Mouse (Mus musculus): ENCODE results near the gene Tcn2. TPM values are rescaled to one million over a fixed set of nuclear protein-coding genes. Genes with fewer than 3 reads are reported as not detected.

The Tcn2 gene
- polyA plus RNA-seq, 1 experiment, result 207 TPM

DNA sequence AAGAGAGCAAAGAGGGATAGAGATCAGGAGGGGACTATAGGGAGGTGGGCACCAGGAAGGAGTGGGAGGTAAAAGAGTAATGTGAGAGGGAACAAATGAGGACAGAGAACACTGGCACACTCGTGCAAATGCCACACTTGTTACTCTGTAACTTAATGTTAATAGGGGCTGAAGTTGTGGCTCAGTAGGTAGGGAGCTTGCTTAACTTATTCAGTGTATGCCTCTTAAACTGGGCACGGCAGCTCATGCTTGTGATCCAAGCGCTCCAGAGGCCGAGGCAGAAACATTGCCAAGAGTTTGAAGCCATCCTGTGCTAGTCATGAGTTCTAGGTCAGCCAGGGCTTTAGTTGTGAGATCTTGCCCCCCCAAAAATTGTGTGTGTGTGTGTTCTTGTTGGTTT, 3.2 kb upstream of the Tcn2 start:
- TF ChIP-seq POLR2A (IDR thresholded peaks at IDR 0.05; ENCODE audit: borderline replicate concordance, extremely low read depth, low read depth, low read length), result no peak
- no peak for TF ChIP-seq CTCF (IDR thresholded peaks at IDR 0.05; ENCODE audit: insufficient read depth, low read length)

DNA sequence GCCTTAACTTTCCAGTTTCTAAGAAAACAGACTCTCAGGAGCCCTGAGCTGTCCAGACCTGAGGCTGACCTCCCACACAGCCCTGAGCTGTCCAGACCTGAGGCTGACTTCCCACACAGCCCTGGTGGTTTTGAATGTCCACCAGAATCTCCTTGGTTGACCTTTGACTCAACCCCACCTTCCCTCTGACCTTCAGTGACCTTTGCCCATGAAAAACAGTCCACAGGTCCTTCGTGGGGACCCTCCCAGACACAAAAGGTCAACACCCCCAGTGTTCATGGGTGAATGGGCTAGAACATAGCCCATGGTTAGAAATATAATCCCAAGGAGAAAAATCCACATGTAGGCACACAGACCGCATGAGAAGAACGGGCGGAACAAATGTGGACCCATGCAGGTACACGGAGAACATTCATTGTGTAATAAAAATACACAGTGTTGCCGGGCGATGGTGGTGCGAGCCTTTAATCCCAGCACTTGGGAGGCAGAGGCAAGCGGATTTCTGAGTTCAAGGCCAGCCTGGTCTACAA, 1.9 kb upstream of the Tcn2 start:
- DNase-seq, result no peak
- Histone ChIP-seq H3K4me1 (ENCODE audit: control insufficient read depth, insufficient read depth, low read length) (peaks cover 11% of the 10 kb centered on the region), H3K4me3 (replicated peaks; ENCODE audit: extremely low read depth, low read depth, low read length) (no peak overlapping the region)
- TF ChIP-seq CTCF (IDR thresholded peaks at IDR 0.05; ENCODE audit: insufficient read depth, low read length) (no peak), POLR2A (IDR thresholded peaks at IDR 0.05; ENCODE audit: borderline replicate concordance, extremely low read depth, low read depth, low read length) (no peak)
- WGBS, result 91% methylated on average over 9 of the region's 9 CpGs

More for the DNA sequence above, 3.2 kb upstream of the Tcn2 start:
- 72% methylated on average over 4 of the region's 4 CpGs for WGBS
- no peak for DNase-seq
- Histone ChIP-seq H3K4me3 (replicated peaks; ENCODE audit: extremely low read depth, low read depth, low read length) (no peak overlapping the region), H3K4me1 (ENCODE audit: control insufficient read depth, insufficient read depth, low read length) (peaks cover 3% of the 10 kb centered on the region)

DNA sequence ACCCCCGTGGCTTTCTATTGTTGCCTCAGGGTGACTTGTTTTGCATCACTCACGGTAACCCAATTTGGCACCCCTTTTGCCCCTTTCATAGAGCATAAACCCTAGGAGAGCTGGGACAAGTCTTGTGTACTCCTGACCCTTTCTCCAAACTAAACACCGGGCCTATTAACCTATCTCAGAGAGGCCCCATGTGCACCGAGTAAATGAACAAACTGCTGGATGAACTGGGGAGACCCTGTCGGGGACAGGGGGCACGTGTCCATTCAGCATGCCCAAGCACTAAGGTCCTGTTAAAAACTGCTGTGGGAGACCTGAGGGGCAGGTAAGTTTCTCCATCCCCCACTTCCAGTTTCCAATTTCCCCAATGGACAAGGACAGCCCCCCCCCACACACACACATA, 1.0 kb downstream of the Tcn2 start:
- peak overlapping the region; percentile 69 for H3K4me3 ChIP-seq (replicated peaks; ENCODE audit: extremely low read depth, low read depth, low read length)
- no peak for TF ChIP-seq POLR2A (IDR thresholded peaks at IDR 0.05; ENCODE audit: borderline replicate concordance, extremely low read depth, low read depth, low read length)
- TF ChIP-seq CTCF (IDR thresholded peaks at IDR 0.05; ENCODE audit: insufficient read depth, low read length), result no peak
- DNase-seq, result no peak
- H3K4me1 ChIP-seq (ENCODE audit: control insufficient read depth, insufficient read depth, low read length), result peaks cover 15% of the 10 kb centered on the region
- WGBS, result 28% methylated on average over 6 of the region's 6 CpGs

DNA sequence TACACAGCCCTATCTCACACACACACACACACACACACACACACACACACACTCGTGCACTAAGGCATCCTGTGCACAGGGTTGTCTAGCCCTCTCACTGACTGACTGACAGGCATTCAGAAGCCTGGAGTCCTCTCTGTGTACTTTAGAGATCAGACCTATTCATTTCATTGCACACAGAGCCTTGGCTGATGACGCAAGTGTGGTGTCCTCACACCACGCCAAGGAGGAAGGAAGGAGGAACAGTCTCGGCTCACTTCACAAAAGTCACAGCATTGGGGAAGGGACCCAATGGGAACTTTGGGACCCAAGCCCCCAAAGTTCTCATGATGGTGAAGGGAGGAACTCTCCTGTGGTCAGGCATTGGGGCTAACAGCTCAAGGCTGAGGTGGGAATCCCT, 1.9 kb downstream of the Tcn2 start:
- 13% methylated on average over 4 of the region's 4 CpGs for WGBS
- DNase-seq, result peak; percentile 27

DNA sequence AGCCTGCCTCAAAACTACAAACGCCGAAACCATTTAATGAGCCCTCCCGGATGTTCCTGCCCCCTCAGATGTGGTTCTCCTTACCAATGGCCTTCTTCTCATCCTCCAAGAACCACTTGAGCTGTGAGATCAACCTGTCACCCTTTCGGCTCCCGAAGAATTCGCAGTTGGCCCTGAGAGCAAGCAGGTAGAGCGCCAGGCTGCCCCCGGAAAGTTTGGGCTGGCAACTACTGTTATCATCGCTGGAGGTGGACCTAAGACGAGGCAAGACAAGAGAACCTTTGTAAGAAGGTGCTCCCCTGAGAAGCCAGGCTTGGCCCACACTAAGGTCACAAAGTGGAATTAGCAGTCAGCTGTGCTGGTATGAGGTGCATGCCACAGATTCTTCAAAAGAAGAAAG, 6.0 kb downstream of the Tcn2 start:
- TF ChIP-seq CTCF (IDR thresholded peaks at IDR 0.05; ENCODE audit: insufficient read depth, low read length), result no peak
- TF ChIP-seq POLR2A (IDR thresholded peaks at IDR 0.05; ENCODE audit: borderline replicate concordance, extremely low read depth, low read depth, low read length), result no peak
- H3K4me1 ChIP-seq (ENCODE audit: control insufficient read depth, insufficient read depth, low read length), result peaks cover 17% of the 10 kb centered on the region
- no peak overlapping the region for H3K4me3 ChIP-seq (replicated peaks; ENCODE audit: extremely low read depth, low read depth, low read length)
- no peak for DNase-seq
- WGBS, result 85% methylated on average over 10 of the region's 10 CpGs

More for the DNA sequence above, 1.9 kb downstream of the Tcn2 start:
- peaks cover 15% of the 10 kb centered on the region for H3K4me1 ChIP-seq (ENCODE audit: control insufficient read depth, insufficient read depth, low read length)
- H3K4me3 ChIP-seq (replicated peaks; ENCODE audit: extremely low read depth, low read depth, low read length), result peak overlapping the region; percentile 46
- TF ChIP-seq POLR2A (IDR thresholded peaks at IDR 0.05; ENCODE audit: borderline replicate concordance, extremely low read depth, low read depth, low read length) (peak; percentile 50; the same call in 1 of the 2 replicates), CTCF (IDR thresholded peaks at IDR 0.05; ENCODE audit: insufficient read depth, low read length) (no peak)

DNA sequence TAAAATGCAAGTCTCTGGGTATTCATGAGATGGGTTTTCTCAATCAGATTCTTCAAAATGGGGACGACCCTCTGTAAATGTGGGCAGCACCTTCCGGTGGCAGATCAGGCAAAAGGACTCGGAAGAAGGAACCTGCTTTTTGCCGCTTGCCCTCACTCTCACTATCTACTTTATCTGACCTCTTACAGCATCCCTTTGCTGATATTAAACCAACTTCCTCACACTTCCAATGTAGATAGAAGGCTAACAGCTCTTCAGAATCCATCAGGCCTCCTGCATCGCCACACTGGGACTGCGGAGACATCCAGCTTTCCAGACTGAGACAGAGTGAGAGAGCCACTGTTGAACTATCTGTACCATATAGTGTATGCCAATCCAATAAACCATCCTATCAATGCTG, 9.2 kb downstream of the Tcn2 start:
- no peak for DNase-seq
- peaks cover 5% of the 10 kb centered on the region; the same call in 1 of the 2 replicates for H3K4me1 ChIP-seq (ENCODE audit: control insufficient read depth, insufficient read depth, low read length)
- TF ChIP-seq POLR2A (IDR thresholded peaks at IDR 0.05; ENCODE audit: borderline replicate concordance, extremely low read depth, low read depth, low read length), result no peak
- WGBS, result 96% methylated on average over 6 of the region's 6 CpGs
- no peak overlapping the region for H3K4me3 ChIP-seq (replicated peaks; ENCODE audit: extremely low read depth, low read depth, low read length)

DNA sequence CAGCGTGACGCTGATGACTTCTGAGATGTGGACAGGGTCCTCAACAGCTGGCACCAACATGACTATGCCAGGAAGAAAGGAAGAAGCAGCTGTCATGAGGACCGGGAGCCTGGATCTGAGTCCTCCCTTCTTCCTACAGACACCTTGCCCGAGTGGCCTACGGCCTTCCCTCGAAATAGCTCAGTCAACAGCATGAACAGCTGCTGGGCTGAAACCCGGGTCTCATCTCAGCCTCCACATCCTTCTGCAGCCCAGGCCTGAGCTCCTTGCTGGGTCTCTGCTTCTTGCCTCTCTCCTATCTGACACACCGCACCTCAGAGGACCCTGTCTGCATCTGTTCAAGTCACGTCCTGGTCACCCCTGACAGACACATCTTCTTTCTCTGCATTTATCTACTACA, 9.8 kb downstream of the Tcn2 start:
- TF ChIP-seq CTCF (IDR thresholded peaks at IDR 0.05; ENCODE audit: insufficient read depth, low read length) (no peak), POLR2A (IDR thresholded peaks at IDR 0.05; ENCODE audit: borderline replicate concordance, extremely low read depth, low read depth, low read length) (no peak)
- H3K4me1 ChIP-seq (ENCODE audit: control insufficient read depth, insufficient read depth, low read length), result peaks cover 5% of the 10 kb centered on the region; the same call in 1 of the 2 replicates
- no peak for DNase-seq
- 93% methylated on average over 9 of the region's 9 CpGs for WGBS
- H3K4me3 ChIP-seq (replicated peaks; ENCODE audit: extremely low read depth, low read depth, low read length), result no peak overlapping the region

DNA sequence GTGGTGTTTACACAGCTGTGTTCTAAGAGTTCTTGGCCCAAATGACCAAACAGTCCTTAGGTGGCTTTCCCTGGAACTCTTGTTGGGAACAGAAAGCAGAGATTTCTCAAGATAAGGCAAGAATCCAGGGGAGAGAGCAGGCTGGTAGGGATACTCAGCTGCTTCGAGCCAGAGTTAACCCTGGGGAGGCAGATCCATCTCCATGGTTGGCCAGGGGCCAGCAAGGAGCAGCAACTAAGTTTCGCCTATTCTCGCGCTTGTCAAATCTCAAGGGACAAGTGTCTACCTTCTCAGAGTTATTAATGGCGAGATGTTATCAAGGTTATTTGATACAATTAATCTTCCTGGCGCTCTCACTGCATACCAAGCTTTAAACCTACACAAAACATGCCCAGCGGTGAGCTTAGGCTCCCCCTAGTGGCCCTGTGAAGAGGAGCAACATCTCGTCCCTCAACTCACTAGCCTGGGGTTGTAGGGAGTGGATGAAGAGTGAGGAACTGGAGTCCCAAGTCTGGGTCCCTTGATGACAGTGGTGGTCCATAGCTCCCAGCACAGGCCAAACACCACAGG, 10.6 kb downstream of the Tcn2 start:
- WGBS, result 19% methylated on average over 8 of the region's 8 CpGs
- peak; percentile 37 for DNase-seq
- H3K4me1 ChIP-seq (ENCODE audit: control insufficient read depth, insufficient read depth, low read length), result peaks cover 5% of the 10 kb centered on the region; the same call in 1 of the 2 replicates
- no peak for TF ChIP-seq POLR2A (IDR thresholded peaks at IDR 0.05; ENCODE audit: borderline replicate concordance, extremely low read depth, low read depth, low read length)
- peak; percentile 89 for TF ChIP-seq CTCF (IDR thresholded peaks at IDR 0.05; ENCODE audit: insufficient read depth, low read length)
- H3K4me3 ChIP-seq (replicated peaks; ENCODE audit: extremely low read depth, low read depth, low read length), result no peak overlapping the region

DNA sequence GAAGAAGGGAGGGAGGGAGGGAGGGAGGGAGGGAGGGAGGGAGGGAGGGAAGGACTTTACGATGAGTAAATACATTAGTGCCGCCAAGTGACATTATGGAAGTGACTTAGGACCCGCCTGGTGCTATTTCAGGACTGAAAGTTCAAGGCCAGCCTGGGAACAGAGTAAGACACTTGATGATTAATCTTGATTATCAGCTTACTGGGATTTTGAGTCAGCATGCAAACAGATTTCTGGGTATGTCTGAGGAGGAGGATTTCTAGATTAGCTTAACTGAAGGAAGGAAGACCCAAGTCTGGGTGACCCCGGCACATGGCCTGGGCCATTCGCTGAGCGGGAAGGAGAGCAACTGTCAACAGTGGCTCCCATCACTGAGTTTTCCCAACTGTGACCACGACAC, 11.5 kb downstream of the Tcn2 start:
- WGBS, result 94% methylated on average over 7 of the region's 7 CpGs
- TF ChIP-seq CTCF (IDR thresholded peaks at IDR 0.05; ENCODE audit: insufficient read depth, low read length) (no peak), POLR2A (IDR thresholded peaks at IDR 0.05; ENCODE audit: borderline replicate concordance, extremely low read depth, low read depth, low read length) (no peak)
- H3K4me1 ChIP-seq (ENCODE audit: control insufficient read depth, insufficient read depth, low read length), result peaks cover 5% of the 10 kb centered on the region; the same call in 1 of the 2 replicates

DNA sequence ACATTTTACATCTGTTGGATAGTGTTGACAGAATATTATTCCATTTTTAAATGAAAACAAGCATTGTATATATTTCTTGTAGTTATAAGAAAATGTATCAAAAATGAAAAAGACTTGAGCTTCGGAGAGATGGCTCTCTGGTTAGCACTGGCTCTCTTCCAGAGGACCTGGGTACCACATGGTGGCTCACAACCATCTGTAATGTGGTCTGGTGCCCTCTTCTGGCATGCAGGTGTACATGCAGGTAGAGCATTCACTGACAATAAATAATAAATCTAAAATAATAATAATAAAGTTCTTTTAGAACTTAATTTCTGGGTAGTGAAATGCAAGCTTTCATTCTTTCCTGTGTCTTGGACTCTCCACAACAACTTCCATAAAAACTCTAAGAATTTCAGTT, 13.2 kb downstream of the Tcn2 start:
- Histone ChIP-seq H3K4me3 (replicated peaks; ENCODE audit: extremely low read depth, low read depth, low read length) (no peak overlapping the region), H3K4me1 (ENCODE audit: control insufficient read depth, insufficient read depth, low read length) (peaks cover 5% of the 10 kb centered on the region; the same call in 1 of the 2 replicates)
- DNase-seq, result no peak
- 43% methylated on average over 1 of the region's 1 CpGs for WGBS
- TF ChIP-seq POLR2A (IDR thresholded peaks at IDR 0.05; ENCODE audit: borderline replicate concordance, extremely low read depth, low read depth, low read length) (no peak), CTCF (IDR thresholded peaks at IDR 0.05; ENCODE audit: insufficient read depth, low read length) (peak; percentile 59)

More for the DNA sequence above, 11.5 kb downstream of the Tcn2 start:
- no peak overlapping the region for H3K4me3 ChIP-seq (replicated peaks; ENCODE audit: extremely low read depth, low read depth, low read length)
- no peak for DNase-seq

Data from lung, adult 2 months (tissue).